Mouse (Mus musculus) embryonic fibroblast, embryonic 13.5 days (primary cell): ENCODE results near the gene Spert. TPM values are rescaled to one million over a fixed set of nuclear protein-coding genes. Genes with fewer than 3 reads are reported as not detected.

Experiments used
- H3K27ac ChIP-seq: 2 replicates; pipeline ENCODE4 v1.5.1; 2012; ENCODE audit warnings: low read length, control low read depth, inconsistent platforms; ENCODE audit not compliant: insufficient read depth
- H3K4me1 ChIP-seq: 2 replicates; pipeline ENCODE4 v1.6.1; 2011; ENCODE audit warnings: low read length; ENCODE audit not compliant: control insufficient read depth, insufficient read depth
- H3K4me3 ChIP-seq: 2 replicates; pipeline ENCODE4 v1.5.1; 2011; ENCODE audit warnings: mild to moderate bottlenecking, control low read depth, low read length; ENCODE audit not compliant: insufficient read depth
- CTCF ChIP-seq: IDR thresholded peaks from 2 replicates; pipeline ENCODE4 v1.5.1; 2011; ENCODE audit warnings: mild to moderate bottlenecking, control low read depth, low read length, moderate library complexity, borderline replicate concordance; ENCODE audit not compliant: insufficient read depth
- POLR2A ChIP-seq: IDR thresholded peaks from 2 replicates; pipeline ENCODE4 v1.6.1; 2011; ENCODE audit warnings: low read depth, mild to moderate bottlenecking, control low read depth, low read length, moderate library complexity
- polyA plus RNA-seq: library from polyadenylated mRNA; stranded (reverse); fragments of >200 nt; gene quantifications from 2 replicates; pipeline ENCODE4 v1.2.4, GENCODE M21; 2011; ENCODE audit warnings: low read depth; ENCODE audit not compliant: missing spikeins, insufficient read length

Spert gene
- polyA plus RNA-seq, 1 experiment: not detected

GRCm38 (mm10) chr14:75583870-75584269 lies 9.0 kb downstream of the Spert start:
- Histone ChIP-seq H3K4me1 (no peaks in the 10 kb centered on the region), H3K4me3 (no peak overlapping the region), H3K27ac (no peak overlapping the region)
- no peak for TF ChIP-seq POLR2A
- TF ChIP-seq CTCF: no peak

- TF ChIP-seq CTCF (no peak), POLR2A (no peak)
- H3K27ac ChIP-seq: no peak overlapping the region
- no peaks in the 10 kb centered on the region for H3K4me1 ChIP-seq
- H3K4me3 ChIP-seq: no peak overlapping the region
Measured at GRCm38 (mm10) chr14:75579010-75579409, 13.9 kb downstream of the Spert start.

- TF ChIP-seq CTCF (no peak), POLR2A (no peak)
- no peaks in the 10 kb centered on the region for H3K4me1 ChIP-seq
- no peak overlapping the region for H3K4me3 ChIP-seq
- H3K27ac ChIP-seq: no peak overlapping the region
Measured at GRCm38 (mm10) chr14:75566303-75566702, 26.6 kb downstream of the Spert start.

GRCm38 (mm10) chr14:75565534-75566140 lies 27.3 kb downstream of the Spert start:
- no peak overlapping the region for H3K27ac ChIP-seq
- TF ChIP-seq CTCF (no peak), POLR2A (no peak)
- no peaks in the 10 kb centered on the region for H3K4me1 ChIP-seq
- no peak overlapping the region for H3K4me3 ChIP-seq

GRCm38 (mm10) chr14:75561577-75562331 lies 31.2 kb downstream of the Spert start:
- Histone ChIP-seq H3K27ac (no peak overlapping the region), H3K4me1 (no peaks in the 10 kb centered on the region), H3K4me3 (no peak overlapping the region)
- TF ChIP-seq CTCF (no peak), POLR2A (no peak)

GRCm38 (mm10) chr14:75541731-75542130 lies 51.2 kb downstream of the Spert start:
- Histone ChIP-seq H3K4me1 (no peaks in the 10 kb centered on the region), H3K27ac (no peak overlapping the region), H3K4me3 (no peak overlapping the region)
- TF ChIP-seq CTCF (no peak), POLR2A (no peak)

GRCm38 (mm10) chr14:75540996-75541350 lies 51.9 kb downstream of the Spert start:
- Histone ChIP-seq H3K27ac (no peak overlapping the region), H3K4me3 (no peak overlapping the region), H3K4me1 (no peaks in the 10 kb centered on the region)
- TF ChIP-seq POLR2A (no peak), CTCF (no peak)

- no peak overlapping the region for H3K27ac ChIP-seq
- no peak overlapping the region for H3K4me3 ChIP-seq
- no peak for TF ChIP-seq POLR2A
- no peak for TF ChIP-seq CTCF
- no peaks in the 10 kb centered on the region for H3K4me1 ChIP-seq
Measured at GRCm38 (mm10) chr14:75540216-75540995, 52.5 kb downstream of the Spert start.

GRCm38 (mm10) chr14:75539205-75539604 lies 53.7 kb downstream of the Spert start:
- Histone ChIP-seq H3K27ac (no peak overlapping the region), H3K4me3 (no peak overlapping the region), H3K4me1 (no peaks in the 10 kb centered on the region)
- TF ChIP-seq POLR2A (no peak), CTCF (no peak)

Other genes with a start within 250 kb of the Spert start
- not detected in 2 replicates for gene Siah3, start 137.1 kb downstream of the Spert start, polyA plus RNA-seq
- gene Erich6b, start 49.1 kb upstream of the Spert start, polyA plus RNA-seq: not detected in 2 replicates
- gene Cog3, start 161.4 kb upstream of the Spert start, polyA plus RNA-seq: 26.6 and 27.2 TPM in 2 replicates
- gene Slc25a30, start 193.9 kb upstream of the Spert start, polyA plus RNA-seq: 22.3 and 23.8 TPM in 2 replicates